In the genomic region with DNA sequence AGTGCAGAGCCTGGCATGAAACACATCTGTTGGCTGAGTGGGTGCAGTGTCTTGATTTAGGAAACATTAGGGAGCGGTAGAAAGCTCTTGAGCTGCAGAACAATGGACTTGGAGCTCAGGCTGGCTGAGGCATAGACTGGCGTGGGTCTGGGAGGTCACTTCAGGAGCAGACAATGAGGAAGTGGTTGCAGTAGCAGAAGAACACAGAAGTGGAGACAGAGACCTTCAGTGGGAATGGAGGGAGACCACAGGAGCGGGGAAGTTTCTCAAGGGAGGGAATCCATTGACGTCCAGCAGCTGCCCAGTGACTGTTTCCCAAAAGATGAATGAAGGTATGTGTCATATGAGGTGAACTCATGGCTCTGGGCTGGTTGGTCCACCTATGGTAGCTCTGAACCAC, we compare ENCODE assay signal across 23 mouse cellular contexts. TPM values are rescaled to one million over a fixed set of nuclear protein-coding genes. Genes with fewer than 3 reads are reported as not detected.
A peak's percentile ranks its signal among the peaks of the same experiment; 100 is the strongest.
DNase-seq lines count a peak whose midpoint lies in the region; ATAC-seq and TF ChIP-seq lines count a peak whose summit lies in the region.
"Had no signal": no experiment of that assay in that cellular context is flagged by ENCODE, and none has a peak within 500 bp of the region (broad histone marks: within the 10 kb centered on the region; RNA-seq: fewer than 3 reads in every experiment).

No protein-coding gene starts in this region.

- intact Hi-C loops in left cerebral cortex, adult 2 months (cut with DNase I): no loop called here

- peak; percentile 90 for ATAC-seq in common myeloid progenitor, adult 5-6 weeks (replicated peaks; ENCODE audit: low read depth, poor library complexity, severe bottlenecking)
- peak; percentile 83 for ATAC-seq in megakaryocyte, adult 5-6 weeks (ENCODE audit: poor library complexity, severe bottlenecking)
- ATAC-seq: activated CD4-positive, CD25-positive, alpha-beta regulatory T cell, adult 4 months; CD4-positive, CD25-positive, alpha-beta regulatory T cell, adult 4 months; forebrain, embryonic 13.5 days; forebrain, embryonic 15.5 days; forebrain, postnatal 0 days; Patski had no signal

- TF ChIP-seq CTCF in thymus, adult 2 months (IDR thresholded peaks at IDR 0.05; ENCODE audit: borderline replicate concordance, control insufficient read depth, extremely low read depth, insufficient read depth, low read length, poor library complexity): no peak
- no peak for TF ChIP-seq CTCF in left cerebral cortex, adult 2 months (IDR thresholded peaks at IDR 0.05)

- WGBS in thymus, adult 2 months: 76% methylated on average over 4 of the region's 4 CpGs

- peaks cover 53% of the 10 kb centered on the region for H3K4me1 ChIP-seq in thymus, adult 2 months (replicated peaks; ENCODE audit: control insufficient read depth, insufficient read depth, low read length)
- H3K4me1 ChIP-seq: embryonic facial prominence, embryonic 12.5 days; forebrain, embryonic 13.5 days; forebrain, embryonic 15.5 days had no signal

- no peaks in the 10 kb centered on the region for H3K36me3 ChIP-seq in thymus, adult 2 months (ENCODE audit: control insufficient read depth, insufficient read depth, low read length)
- H3K36me3 ChIP-seq: embryonic facial prominence, embryonic 10.5 days; embryonic facial prominence, embryonic 12.5 days; forebrain, embryonic 15.5 days; G1E had no signal

- H3K27ac ChIP-seq in thymus, adult 2 months (ENCODE audit: control insufficient read depth, insufficient read depth, low read length): peak overlapping the region; percentile 93
- no peak overlapping the region for H3K27ac ChIP-seq in left cerebral cortex, adult 2 months
- H3K27ac ChIP-seq: embryonic facial prominence, embryonic 10.5 days; embryonic facial prominence, embryonic 12.5 days; forebrain, embryonic 13.5 days; forebrain, embryonic 15.5 days had no signal

- H3K27me3 ChIP-seq in thymus, adult 2 months (ENCODE audit: control insufficient read depth, insufficient read depth, low read length): no peaks in the 10 kb centered on the region
- H3K27me3 ChIP-seq: CH12.LX; embryonic facial prominence, embryonic 12.5 days; forebrain, embryonic 15.5 days; Patski had no signal

- DNase-seq in thymus, adult 2 months: no peak
- DNase-seq in thymus, postnatal 25 days: no peak
- no peak for DNase-seq in cerebellum, adult 11-12 months
- DNase-seq in left cerebral cortex, adult 2 months (ENCODE audit: extremely low spot score in 1 of 2, low spot score in 2 of 2): no peak
- DNase-seq: adrenal gland, adult 8-10 months; adrenal gland, postnatal 14 days; adrenal gland, postnatal 36 days; B cell, adult 2 months; cerebellum, adult 8-10 months; cerebellum, postnatal 14 days; cerebellum, postnatal 36 days; forebrain, postnatal 0 days had no signal

- no peak overlapping the region for H3K4me3 ChIP-seq in thymus, adult 2 months (ENCODE audit: control insufficient read depth, insufficient read depth, low read length)
- no peak overlapping the region for H3K4me3 ChIP-seq in left cerebral cortex, adult 2 months
- H3K4me3 ChIP-seq: embryonic facial prominence, embryonic 10.5 days; embryonic facial prominence, embryonic 12.5 days; forebrain, embryonic 13.5 days; forebrain, embryonic 15.5 days had no signal

- TF ChIP-seq POLR2A in thymus, adult 2 months (IDR thresholded peaks at IDR 0.05; ENCODE audit: control insufficient read depth, extremely low read depth, insufficient read depth, low read length, poor library complexity): no peak

RNA-seq across cellular contexts. Expression of a gene that starts 7.8 kb away (rescaled TPM):
- 18.6 and 26.5 TPM in 2 replicates for polyA plus RNA-seq in thymus, adult 2 months (2012; rRNA removed)
- 1.0 and 1.6 TPM in 2 replicates for total RNA-seq in common myeloid progenitor, adult 5-6 weeks (2017)
- total RNA-seq in megakaryocyte, adult 5-6 weeks (2015): 0.21 TPM in 1 of 2 replicates, not detected in the other
- total RNA-seq in megakaryocyte, adult 5-6 weeks (2017): 0.24 and 0.26 TPM in 2 replicates
- total RNA-seq in left cerebral cortex, adult 2 months (2021): 1 to 10 TPM in 1 of 2 experiments, under 1 TPM in 1; 0.68 to 1.1 TPM

RNA-seq across cellular contexts. Expression of a gene that starts 15.0 kb away (rescaled TPM):
- polyA plus RNA-seq in thymus, adult 2 months (2012; rRNA removed): 67.4 and 76.9 TPM in 2 replicates
- 11.9 and 22.1 TPM in 2 replicates for total RNA-seq in common myeloid progenitor, adult 5-6 weeks (2017)
- 4.4 and 5.8 TPM in 2 replicates for total RNA-seq in megakaryocyte, adult 5-6 weeks (2015)
- 8.4 and 10.4 TPM in 2 replicates for total RNA-seq in megakaryocyte, adult 5-6 weeks (2017)
- total RNA-seq in left cerebral cortex, adult 2 months (2021): 10 to 100 TPM; 20.9 to 25.5 TPM

RNA-seq across cellular contexts. Expression of a gene that starts 22.7 kb away (rescaled TPM):
- 6.8 and 7.2 TPM in 2 replicates for polyA plus RNA-seq in thymus, adult 2 months (2012; rRNA removed)
- 12.7 and 13.0 TPM in 2 replicates for total RNA-seq in common myeloid progenitor, adult 5-6 weeks (2017)
- 4.4 and 4.6 TPM in 2 replicates for total RNA-seq in megakaryocyte, adult 5-6 weeks (2015)
- total RNA-seq in megakaryocyte, adult 5-6 weeks (2017): 4.6 and 5.2 TPM in 2 replicates
- total RNA-seq in left cerebral cortex, adult 2 months (2021): 1 to 10 TPM; 3.4 to 3.5 TPM

RNA-seq across cellular contexts. Expression of a gene that starts 56.4 kb away (rescaled TPM):
- polyA plus RNA-seq in thymus, adult 2 months (2012; rRNA removed): 128 and 142 TPM in 2 replicates
- 36.7 and 65.1 TPM in 2 replicates for total RNA-seq in common myeloid progenitor, adult 5-6 weeks (2017)
- 86.6 and 94.4 TPM in 2 replicates for total RNA-seq in megakaryocyte, adult 5-6 weeks (2015)
- 141 and 142 TPM in 2 replicates for total RNA-seq in megakaryocyte, adult 5-6 weeks (2017)
- total RNA-seq in left cerebral cortex, adult 2 months (2021): 1 to 10 TPM; 1.2 to 1.8 TPM
- polyA plus RNA-seq: Patski had no signal
